Mouse (Mus musculus) ovary, adult 18-20 months (tissue): ENCODE measurements around the gene Fam163a.

Experiments used
- DNase-seq: peaks from one replicate; pipeline ENCODE4 v3.0.0; 2022; ENCODE audit warnings: low spot score, mixed read lengths

Fam163a gene

GRCm38 (mm10) chr1:156201069-156201468 lies 3.8 kb downstream of the Fam163a start:
- DNase-seq, result no peak

GRCm38 (mm10) chr1:156197588-156197987 lies 7.2 kb downstream of the Fam163a start:
- no peak for DNase-seq

GRCm38 (mm10) chr1:156193292-156193691 lies 11.5 kb downstream of the Fam163a start:
- DNase-seq, result no peak

- DNase-seq, result no peak
Measured at GRCm38 (mm10) chr1:156192853-156193252, 12.0 kb downstream of the Fam163a start.

GRCm38 (mm10) chr1:156186646-156187045 lies 18.2 kb downstream of the Fam163a start:
- no peak for DNase-seq

- no peak for DNase-seq
Measured at GRCm38 (mm10) chr1:156184158-156184571, 20.7 kb downstream of the Fam163a start.

GRCm38 (mm10) chr1:156183176-156183958 lies 21.5 kb downstream of the Fam163a start:
- DNase-seq, result no peak

GRCm38 (mm10) chr1:156179875-156180274 lies 25.0 kb downstream of the Fam163a start:
- no peak for DNase-seq

- no peak for DNase-seq
Measured at GRCm38 (mm10) chr1:156168737-156169136, 36.1 kb downstream of the Fam163a start.

- DNase-seq, result no peak
Measured at GRCm38 (mm10) chr1:156116770-156117169, 88.1 kb downstream of the Fam163a start.

- DNase-seq, result no peak
Measured at GRCm38 (mm10) chr1:156113884-156114499, 90.8 kb downstream of the Fam163a start.

GRCm38 (mm10) chr1:156112142-156112541 lies 92.7 kb downstream of the Fam163a start:
- no peak for DNase-seq

GRCm38 (mm10) chr1:156111728-156112127 lies 93.1 kb downstream of the Fam163a start:
- DNase-seq, result no peak

- no peak for DNase-seq
Measured at GRCm38 (mm10) chr1:156111090-156111489, 93.7 kb downstream of the Fam163a start.

GRCm38 (mm10) chr1:156108400-156108799 lies 96.4 kb downstream of the Fam163a start:
- no peak for DNase-seq

GRCm38 (mm10) chr1:156107424-156107823 lies 97.4 kb downstream of the Fam163a start:
- DNase-seq, result no peak

- no peak for DNase-seq
Measured at GRCm38 (mm10) chr1:156105381-156105780, 99.4 kb downstream of the Fam163a start.

GRCm38 (mm10) chr1:156103763-156104162 lies 101.1 kb downstream of the Fam163a start:
- no peak for DNase-seq

GRCm38 (mm10) chr1:156091811-156092210 lies 113.0 kb downstream of the Fam163a start:
- DNase-seq, result no peak

GRCm38 (mm10) chr1:156090042-156090441 lies 114.8 kb downstream of the Fam163a start:
- no peak for DNase-seq

GRCm38 (mm10) chr1:156089561-156089960 lies 115.3 kb downstream of the Fam163a start:
- DNase-seq, result no peak

GRCm38 (mm10) chr1:156087586-156087985 lies 117.2 kb downstream of the Fam163a start:
- DNase-seq, result no peak

- DNase-seq, result no peak
Measured at GRCm38 (mm10) chr1:156085770-156086169, 119.1 kb downstream of the Fam163a start.

- DNase-seq, result no peak
Measured at GRCm38 (mm10) chr1:156084603-156085002, 120.2 kb downstream of the Fam163a start.
